Mouse (Mus musculus) heart, embryonic 11.5 days (tissue): ENCODE measurements around the gene Acsbg2. TPM values are rescaled to one million over a fixed set of nuclear protein-coding genes. Genes with fewer than 3 reads are reported as not detected.

Experiments
- ATAC-seq: fragments of 200-750 bp; cut with Nextera tagmentation; replicated peaks from 2 replicates; pipeline ENCODE4 v1.8.0; 2017; ENCODE audit warnings: moderate library complexity; ENCODE audit not compliant: insufficient number of reproducible peaks, low FRiP score, low TSS enrichment
- H3K27ac ChIP-seq: fragments of 300-500 bp; sonication (generic); 2 replicates; pipeline ENCODE4 v1.5.1; 2014; ENCODE audit warnings: mild to moderate bottlenecking, low read depth, low read length
- H3K27me3 ChIP-seq: fragments of 300-500 bp; sonication (generic); 2 replicates; pipeline ENCODE4 v1.6.1; 2014; ENCODE audit warnings: mild to moderate bottlenecking, low read length, mixed read lengths; ENCODE audit not compliant: control insufficient read depth, insufficient read depth
- H3K36me3 ChIP-seq: fragments of 300-500 bp; sonication (generic); 2 replicates; pipeline ENCODE4 v1.6.1; 2014; ENCODE audit warnings: mild to moderate bottlenecking, low read length, moderate library complexity, mixed read lengths; ENCODE audit not compliant: control insufficient read depth, insufficient read depth
- H3K4me1 ChIP-seq: fragments of 300-500 bp; sonication (generic); 2 replicates; pipeline ENCODE4 v1.6.1; 2014; ENCODE audit warnings: low read length; ENCODE audit not compliant: control insufficient read depth, insufficient read depth
- H3K4me2 ChIP-seq: fragments of 300-500 bp; sonication (generic); 2 replicates; pipeline ENCODE4 v1.6.1; 2014; ENCODE audit warnings: mild to moderate bottlenecking, moderate library complexity
- H3K4me3 ChIP-seq: fragments of 300-500 bp; sonication (generic); 2 replicates; pipeline ENCODE4 v1.5.1; 2014; ENCODE audit warnings: low read depth, low read length
- H3K9ac ChIP-seq: fragments of 300-500 bp; sonication (generic); 2 replicates; pipeline ENCODE4 v1.6.1; 2014; ENCODE audit warnings: mild to moderate bottlenecking, low read depth, low read length, moderate library complexity
- H3K9me3 ChIP-seq: fragments of 300-500 bp; sonication (generic); replicated peaks from 2 replicates; pipeline ENCODE4 v1.6.1; 2016; ENCODE audit warnings: low read length; ENCODE audit not compliant: control insufficient read depth
- WGBS: fragments of 180-500 bp; shearing (Covaris S2); extraction: QIAGEN DNeasy Blood & Tissue Kit; methylation state at CpG from one replicate; pipeline ENCODE4 v1.1.7; 2014; ENCODE audit not compliant: insufficient replicate concordance; 5-methylcytosine and 5-hydroxymethylcytosine counted together
- polyA plus RNA-seq: library from polyadenylated mRNA; unstranded; fragments of >200 nt; fragmentation: Nextera tagmentation; extraction: Ambion mirVana; gene quantifications from 2 replicates; pipeline ENCODE4 v1.2.1, GENCODE M21; 2014

Gene Acsbg2
- polyA plus RNA-seq, 1 experiment from 2014 or later, result not detected

- Histone ChIP-seq H3K4me3 (peak overlapping the region; percentile 68), H3K4me2 (peak overlapping the region; percentile 87), H3K36me3 (no peaks in the 10 kb centered on the region), H3K4me1 (no peaks in the 10 kb centered on the region; the same call in 1 of the 2 replicates), H3K27me3 (peaks cover 23% of the 10 kb centered on the region), H3K9me3 (no peaks in the 10 kb centered on the region), H3K9ac (peak overlapping the region; percentile 63), H3K27ac (no peak overlapping the region)
- no peak for ATAC-seq
- 1% methylated on average over 27 of the region's 27 CpGs for WGBS
Measured at GRCm38 (mm10) chr17:56829795-56830194, 44.5 kb downstream of the Acsbg2 start.

- Histone ChIP-seq H3K9ac (0 out of 2 replicates have a peak overlapping the region, but pooled peaks have one; percentile 63), H3K27me3 (peaks cover 23% of the 10 kb centered on the region), H3K4me3 (peak overlapping the region; percentile 68), H3K4me1 (no peaks in the 10 kb centered on the region; the same call in 1 of the 2 replicates), H3K4me2 (peak overlapping the region; percentile 87), H3K27ac (no peak overlapping the region), H3K9me3 (no peaks in the 10 kb centered on the region), H3K36me3 (no peaks in the 10 kb centered on the region)
- no peak for ATAC-seq
- 32% methylated on average over 11 of the region's 11 CpGs for WGBS
Measured at GRCm38 (mm10) chr17:56829171-56829570, 45.1 kb downstream of the Acsbg2 start.

- no peak overlapping the region for H3K27ac ChIP-seq
- no peaks in the 10 kb centered on the region; the same call in 1 of the 2 replicates for H3K4me1 ChIP-seq
- H3K4me2 ChIP-seq, result 0 out of 2 replicates have a peak overlapping the region, but pooled peaks have one; percentile 1
- no peaks in the 10 kb centered on the region for H3K9me3 ChIP-seq
- ATAC-seq, result no peak
- 63% methylated on average over 2 of the region's 2 CpGs for WGBS
- no peaks in the 10 kb centered on the region for H3K36me3 ChIP-seq
- H3K9ac ChIP-seq, result no peak overlapping the region
- H3K4me3 ChIP-seq, result no peak overlapping the region
- peaks cover 16% of the 10 kb centered on the region for H3K27me3 ChIP-seq
Measured at GRCm38 (mm10) chr17:56826718-56827117, 47.5 kb downstream of the Acsbg2 start.

- Histone ChIP-seq H3K9ac (no peak overlapping the region), H3K4me1 (peaks cover 6% of the 10 kb centered on the region), H3K36me3 (no peaks in the 10 kb centered on the region), H3K27ac (no peak overlapping the region), H3K9me3 (no peaks in the 10 kb centered on the region), H3K27me3 (peaks cover 5% of the 10 kb centered on the region), H3K4me3 (no peak overlapping the region), H3K4me2 (no peak overlapping the region)
- no peak for ATAC-seq
- WGBS, result 59% methylated on average over 2 of the region's 2 CpGs
Measured at GRCm38 (mm10) chr17:56823352-56823751, 50.9 kb downstream of the Acsbg2 start.

- Histone ChIP-seq H3K9ac (no peak overlapping the region), H3K27me3 (no peaks in the 10 kb centered on the region), H3K4me2 (no peak overlapping the region), H3K4me1 (peaks cover 6% of the 10 kb centered on the region), H3K36me3 (no peaks in the 10 kb centered on the region), H3K4me3 (no peak overlapping the region), H3K9me3 (no peaks in the 10 kb centered on the region), H3K27ac (no peak overlapping the region)
- no peak for ATAC-seq
- 69% methylated on average over 2 of the region's 2 CpGs for WGBS
Measured at GRCm38 (mm10) chr17:56822380-56822779, 51.9 kb downstream of the Acsbg2 start.

- H3K27me3 ChIP-seq, result no peaks in the 10 kb centered on the region
- peaks cover 11% of the 10 kb centered on the region for H3K4me1 ChIP-seq
- H3K9ac ChIP-seq, result no peak overlapping the region
- ATAC-seq, result no peak
- no peaks in the 10 kb centered on the region for H3K36me3 ChIP-seq
- H3K9me3 ChIP-seq, result no peaks in the 10 kb centered on the region
- no peak overlapping the region for H3K4me3 ChIP-seq
- H3K27ac ChIP-seq, result no peak overlapping the region
- H3K4me2 ChIP-seq, result no peak overlapping the region
- 69% methylated on average over 8 of the region's 8 CpGs for WGBS
Measured at GRCm38 (mm10) chr17:56819694-56820111, 54.5 kb downstream of the Acsbg2 start.

- Histone ChIP-seq H3K27ac (no peak overlapping the region), H3K36me3 (no peaks in the 10 kb centered on the region), H3K9me3 (no peaks in the 10 kb centered on the region), H3K4me2 (no peak overlapping the region), H3K27me3 (no peaks in the 10 kb centered on the region), H3K4me1 (peaks cover 13% of the 10 kb centered on the region), H3K4me3 (no peak overlapping the region), H3K9ac (no peak overlapping the region)
- WGBS, result 67% methylated on average over 6 of the region's 6 CpGs
- no peak for ATAC-seq
Measured at GRCm38 (mm10) chr17:56819032-56819545, 55.2 kb downstream of the Acsbg2 start.

- Histone ChIP-seq H3K27me3 (no peaks in the 10 kb centered on the region), H3K4me2 (no peak overlapping the region), H3K4me1 (peaks cover 15% of the 10 kb centered on the region), H3K9ac (no peak overlapping the region), H3K4me3 (no peak overlapping the region), H3K36me3 (no peaks in the 10 kb centered on the region), H3K27ac (no peak overlapping the region), H3K9me3 (no peaks in the 10 kb centered on the region)
- no peak for ATAC-seq
- 26% methylated on average over 11 of the region's 11 CpGs for WGBS
Measured at GRCm38 (mm10) chr17:56818067-56818636, 56.1 kb downstream of the Acsbg2 start.

- Histone ChIP-seq H3K9ac (no peak overlapping the region), H3K27me3 (no peaks in the 10 kb centered on the region), H3K27ac (no peak overlapping the region), H3K4me1 (peaks cover 23% of the 10 kb centered on the region), H3K4me2 (no peak overlapping the region), H3K4me3 (no peak overlapping the region), H3K36me3 (no peaks in the 10 kb centered on the region), H3K9me3 (no peaks in the 10 kb centered on the region)
- no peak for ATAC-seq
- WGBS, result 79% methylated on average over 3 of the region's 3 CpGs
Measured at GRCm38 (mm10) chr17:56815057-56815345, 59.2 kb downstream of the Acsbg2 start.
